Mouse (Mus musculus): ENCODE data around the gene Psmc1.

Psmc1 gene

GRCm38 (mm10) chr12:100167931-100168871, 58.2 kb downstream of the Psmc1 start:
- in situ Hi-C loops (cut with MseI, MboI), result no loop called here

GRCm38 (mm10) chr12:100172481-100172880, 62.5 kb downstream of the Psmc1 start:
- in situ Hi-C loops (cut with MseI, MboI), result no loop called here

Measured in mouse trophoblast stem cell (cell line).